Mouse (Mus musculus): ENCODE results near the gene Ppm1h. TPM values are rescaled to one million over a fixed set of nuclear protein-coding genes. Genes with fewer than 3 reads are reported as not detected.
A peak's percentile ranks its signal among the peaks of the same experiment; 100 is the strongest.

The Ppm1h gene
- polyA plus RNA-seq, 2 experiments from 2014 or later, result 50.3 to 52.7 TPM

- ATAC-seq, result no peak
Observed at GRCm38 (mm10) chr10:122746211-122746610, 67.6 kb downstream of the Ppm1h start.

- no peak for ATAC-seq
Observed at GRCm38 (mm10) chr10:122747151-122747925, 68.8 kb downstream of the Ppm1h start.

- peak; percentile 57 for ATAC-seq
Observed at GRCm38 (mm10) chr10:122748361-122748951, 69.9 kb downstream of the Ppm1h start.

- no peak for ATAC-seq
Observed at GRCm38 (mm10) chr10:122749071-122749470, 70.5 kb downstream of the Ppm1h start.

- ATAC-seq, result no peak
Observed at GRCm38 (mm10) chr10:122749876-122750275, 71.3 kb downstream of the Ppm1h start.

GRCm38 (mm10) chr10:122752950-122753923 lies 74.7 kb downstream of the Ppm1h start:
- ATAC-seq, result no peak

- no peak for ATAC-seq
Observed at GRCm38 (mm10) chr10:122753924-122754307, 75.4 kb downstream of the Ppm1h start.

GRCm38 (mm10) chr10:122754967-122755366 lies 76.4 kb downstream of the Ppm1h start:
- peak; percentile 70 for ATAC-seq

- ATAC-seq, result no peak
Observed at GRCm38 (mm10) chr10:122756879-122757530, 78.4 kb downstream of the Ppm1h start.

GRCm38 (mm10) chr10:122757727-122758126 lies 79.2 kb downstream of the Ppm1h start:
- peak; percentile 44 for ATAC-seq

- ATAC-seq, result peak; percentile 30
Observed at GRCm38 (mm10) chr10:122758346-122758745, 79.8 kb downstream of the Ppm1h start.

- no peak for ATAC-seq
Observed at GRCm38 (mm10) chr10:122759729-122760128, 81.2 kb downstream of the Ppm1h start.

GRCm38 (mm10) chr10:122760469-122761307 lies 82.1 kb downstream of the Ppm1h start:
- ATAC-seq, result peak; percentile 30

- no peak for ATAC-seq
Observed at GRCm38 (mm10) chr10:122762772-122763511, 84.4 kb downstream of the Ppm1h start.

GRCm38 (mm10) chr10:122763596-122763995 lies 85.0 kb downstream of the Ppm1h start:
- ATAC-seq, result no peak

- no peak for ATAC-seq
Observed at GRCm38 (mm10) chr10:122764653-122765052, 86.1 kb downstream of the Ppm1h start.

- no peak for ATAC-seq
Observed at GRCm38 (mm10) chr10:122765521-122765920, 87.0 kb downstream of the Ppm1h start.

GRCm38 (mm10) chr10:122765992-122766391 lies 87.4 kb downstream of the Ppm1h start:
- ATAC-seq, result no peak

GRCm38 (mm10) chr10:122768204-122768892 lies 89.8 kb downstream of the Ppm1h start:
- ATAC-seq, result no peak

GRCm38 (mm10) chr10:122768893-122769341 lies 90.4 kb downstream of the Ppm1h start:
- no peak for ATAC-seq

Measured in CD4-positive, CD25-positive, alpha-beta regulatory T cell, adult 4 months (primary cell).